Mouse (Mus musculus): ENCODE results near the gene Med18.

DNA sequence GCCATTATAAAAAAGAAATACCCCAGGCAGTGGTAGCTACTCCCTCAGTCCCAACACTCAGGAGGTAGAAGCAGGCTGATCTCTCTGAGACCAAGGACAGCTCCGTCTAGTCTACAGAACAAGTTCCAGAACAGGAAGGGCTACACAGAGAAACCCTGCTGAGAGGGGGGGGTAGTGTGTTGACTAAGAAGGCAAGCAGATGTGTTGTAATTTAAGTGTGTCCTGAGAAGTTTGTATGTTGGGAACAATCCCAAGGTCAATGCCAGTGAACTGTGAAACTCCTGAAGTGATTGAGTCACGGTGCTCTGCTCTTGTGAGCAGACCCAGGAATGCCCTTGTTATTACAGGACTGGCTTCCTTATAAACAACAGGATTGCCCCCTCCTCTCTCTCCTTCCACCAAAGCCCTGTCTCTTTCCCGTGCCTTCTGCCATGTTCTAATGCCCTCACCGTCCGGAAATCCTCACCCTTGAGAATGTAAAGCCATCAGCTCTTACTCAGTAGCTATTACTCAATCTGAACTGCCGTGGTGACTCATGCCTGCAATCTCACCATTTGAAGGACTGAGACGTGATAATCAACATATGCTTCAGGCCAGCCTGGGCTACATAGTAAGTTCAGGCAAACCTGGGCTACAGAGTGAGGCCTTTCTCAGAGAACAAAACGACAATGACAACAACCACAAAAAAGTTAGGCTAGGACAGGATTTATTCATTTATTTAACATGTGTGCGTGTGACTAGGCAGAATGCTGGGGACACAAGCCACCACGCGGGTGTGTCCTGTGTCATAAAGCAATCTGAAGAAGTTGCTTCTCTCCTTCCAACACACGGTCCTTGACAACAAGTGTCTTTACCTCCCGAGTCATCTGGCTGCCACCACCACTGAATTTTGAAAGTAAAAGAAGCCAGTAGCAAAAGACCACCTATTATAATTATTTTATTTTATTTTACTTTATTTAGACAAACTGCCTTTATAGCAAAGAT lies 12.5 kb upstream of the Med18 start:
- TF ChIP-seq CTCF (IDR thresholded peaks at IDR 0.05; ENCODE audit: insufficient read depth, low read depth, low read length), result no peak
- TF ChIP-seq POLR2A (IDR thresholded peaks at IDR 0.05; ENCODE audit: insufficient read depth, low read depth, low read length), result no peak
